Mouse (Mus musculus): Measurements from ENCODE around the gene Klf3. TPM values are rescaled to one million over a fixed set of nuclear protein-coding genes. Genes with fewer than 3 reads are reported as not detected.
A peak's percentile ranks its signal among the peaks of the same experiment; 100 is the strongest.

Klf3 gene
- total and polyA plus RNA-seq, 3 experiments, result 20.1 to 170 (median 147) TPM

DNA sequence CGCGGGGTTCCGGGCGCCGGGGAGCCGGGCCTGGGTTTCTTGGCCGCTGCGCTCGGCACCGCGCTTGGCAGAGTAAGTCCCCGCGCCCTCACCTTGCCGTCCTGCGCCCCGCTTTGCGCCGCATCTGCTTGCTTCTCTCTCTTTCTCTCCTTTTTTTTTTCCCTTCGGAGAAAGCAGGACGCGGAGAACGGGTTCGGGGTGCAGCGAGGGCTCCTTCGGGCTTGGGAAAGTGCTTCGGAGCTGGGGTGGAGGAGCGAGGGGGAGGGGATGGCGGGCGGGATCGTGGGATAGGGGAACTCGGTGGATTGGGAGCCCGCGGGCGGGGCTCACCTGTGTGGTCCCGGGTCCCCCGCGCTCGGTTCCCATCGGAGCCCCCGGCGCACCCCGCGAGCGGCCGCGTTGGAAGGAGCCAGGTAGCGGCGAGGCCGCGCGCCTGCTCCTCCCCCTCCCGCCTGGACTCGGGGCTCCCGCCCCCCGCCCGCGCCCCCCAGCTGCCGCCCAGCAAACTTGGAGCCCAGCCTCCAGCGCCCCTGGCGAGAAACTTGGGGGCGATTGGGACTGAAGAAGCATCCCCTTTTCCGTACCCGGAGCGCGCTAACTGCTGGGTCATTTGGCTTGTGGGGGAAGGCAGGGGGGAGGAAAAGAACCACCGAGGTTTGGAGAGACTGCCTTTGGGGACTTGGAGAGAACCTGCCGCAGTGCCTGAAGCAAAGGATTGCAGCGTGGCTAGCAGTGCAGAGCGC, 703 bp downstream of the Klf3 start:
- no peaks in the 10 kb centered on the region for H3K9me3 ChIP-seq (replicated peaks)
- TF ChIP-seq POLR2AphosphoS5 (IDR thresholded peaks at IDR 0.05; ENCODE audit: insufficient replicate concordance, low read depth, low read length) (no peak), CTCF (IDR thresholded peaks at IDR 0.05; ENCODE audit: low read depth, low read length) (no peak), GATA1 (IDR thresholded peaks at IDR 0.05; ENCODE audit: borderline replicate concordance, low read length) (no peak), TAL1 (conservative IDR thresholded peaks at IDR 0.05; ENCODE audit: low read depth, low read length) (no peak), GATA2 (IDR thresholded peaks at IDR 0.05; ENCODE audit: borderline replicate concordance, low read depth, low read length) (no peak)
- H3K4me3 ChIP-seq (ENCODE audit: low read depth, low read length), result peak overlapping the region; percentile 88
- ATAC-seq (ENCODE audit: extremely low read depth, insufficient number of reproducible peaks, low FRiP score, poor library complexity, severe bottlenecking) (no peak), DNase-seq (ENCODE audit: low spot score) (peak; percentile 47)
- peaks cover 61% of the 10 kb centered on the region for H3K4me1 ChIP-seq (ENCODE audit: insufficient read depth, low read depth, low read length)
- H3K36me3 ChIP-seq (replicated peaks), result peaks cover 12% of the 10 kb centered on the region
- H3K27me3 ChIP-seq (ENCODE audit: insufficient read depth, low read length), result no peaks in the 10 kb centered on the region

GRCm38 (mm10) chr5:64805131-64805872, 2.1 kb downstream of the Klf3 start:
- no peak for ATAC-seq (ENCODE audit: extremely low read depth, insufficient number of reproducible peaks, low FRiP score, poor library complexity, severe bottlenecking)
- DNase-seq (ENCODE audit: low spot score), result no peak
- Histone ChIP-seq H3K36me3 (replicated peaks) (peaks cover 26% of the 10 kb centered on the region), H3K27me3 (ENCODE audit: insufficient read depth, low read length) (no peaks in the 10 kb centered on the region), H3K4me3 (ENCODE audit: low read depth, low read length) (peak overlapping the region; percentile 88), H3K9me3 (replicated peaks) (no peaks in the 10 kb centered on the region), H3K4me1 (ENCODE audit: insufficient read depth, low read depth, low read length) (peaks cover 73% of the 10 kb centered on the region)
- TF ChIP-seq TAL1 (conservative IDR thresholded peaks at IDR 0.05; ENCODE audit: low read depth, low read length) (no peak), POLR2AphosphoS5 (IDR thresholded peaks at IDR 0.05; ENCODE audit: insufficient replicate concordance, low read depth, low read length) (no peak), GATA1 (IDR thresholded peaks at IDR 0.05; ENCODE audit: borderline replicate concordance, low read length) (no peak), GATA2 (IDR thresholded peaks at IDR 0.05; ENCODE audit: borderline replicate concordance, low read depth, low read length) (no peak), CTCF (IDR thresholded peaks at IDR 0.05; ENCODE audit: low read depth, low read length) (no peak)

GRCm38 (mm10) chr5:64805873-64806505, 2.8 kb downstream of the Klf3 start:
- Histone ChIP-seq H3K27me3 (ENCODE audit: insufficient read depth, low read length) (no peaks in the 10 kb centered on the region), H3K4me1 (ENCODE audit: insufficient read depth, low read depth, low read length) (peaks cover 80% of the 10 kb centered on the region), H3K9me3 (replicated peaks) (no peaks in the 10 kb centered on the region), H3K4me3 (ENCODE audit: low read depth, low read length) (peak overlapping the region; percentile 88; the same call in 1 of the 2 replicates), H3K36me3 (replicated peaks) (peaks cover 31% of the 10 kb centered on the region)
- ATAC-seq (ENCODE audit: extremely low read depth, insufficient number of reproducible peaks, low FRiP score, poor library complexity, severe bottlenecking) (no peak), DNase-seq (ENCODE audit: low spot score) (peak; percentile 26)
- TF ChIP-seq CTCF (IDR thresholded peaks at IDR 0.05; ENCODE audit: low read depth, low read length) (no peak), TAL1 (conservative IDR thresholded peaks at IDR 0.05; ENCODE audit: low read depth, low read length) (no peak), POLR2AphosphoS5 (IDR thresholded peaks at IDR 0.05; ENCODE audit: insufficient replicate concordance, low read depth, low read length) (no peak), GATA2 (IDR thresholded peaks at IDR 0.05; ENCODE audit: borderline replicate concordance, low read depth, low read length) (no peak), GATA1 (IDR thresholded peaks at IDR 0.05; ENCODE audit: borderline replicate concordance, low read length) (no peak)

DNA sequence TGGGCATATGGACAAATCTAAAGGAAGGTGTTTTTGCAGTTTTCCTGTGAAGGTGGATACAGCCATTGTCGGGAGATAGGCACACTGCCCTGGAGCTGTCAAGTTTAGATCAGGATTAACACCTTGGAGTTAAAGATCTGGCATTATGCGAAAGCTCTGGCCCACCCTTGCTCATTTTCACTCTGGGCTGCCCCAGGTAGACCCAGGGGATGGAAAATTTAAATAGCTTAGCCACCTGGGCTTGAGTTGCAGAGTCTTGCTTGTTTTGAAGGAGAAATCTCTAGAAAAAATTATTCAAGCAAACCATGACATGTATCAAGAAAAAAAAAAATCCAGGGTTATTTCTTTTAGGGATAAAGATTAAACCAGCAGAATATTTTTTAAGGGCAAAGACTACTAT, 3.4 kb downstream of the Klf3 start:
- TF ChIP-seq POLR2AphosphoS5 (IDR thresholded peaks at IDR 0.05; ENCODE audit: insufficient replicate concordance, low read depth, low read length) (no peak), CTCF (IDR thresholded peaks at IDR 0.05; ENCODE audit: low read depth, low read length) (no peak), GATA1 (IDR thresholded peaks at IDR 0.05; ENCODE audit: borderline replicate concordance, low read length) (no peak), TAL1 (conservative IDR thresholded peaks at IDR 0.05; ENCODE audit: low read depth, low read length) (no peak), GATA2 (IDR thresholded peaks at IDR 0.05; ENCODE audit: borderline replicate concordance, low read depth, low read length) (no peak)
- no peak for DNase-seq (ENCODE audit: low spot score)
- H3K4me3 ChIP-seq (ENCODE audit: low read depth, low read length), result no peak overlapping the region; the same call in 1 of the 2 replicates
- H3K27me3 ChIP-seq (ENCODE audit: insufficient read depth, low read length), result no peaks in the 10 kb centered on the region
- no peak for ATAC-seq (ENCODE audit: extremely low read depth, insufficient number of reproducible peaks, low FRiP score, poor library complexity, severe bottlenecking)
- H3K36me3 ChIP-seq (replicated peaks), result peaks cover 31% of the 10 kb centered on the region
- no peaks in the 10 kb centered on the region for H3K9me3 ChIP-seq (replicated peaks)
- peaks cover 80% of the 10 kb centered on the region for H3K4me1 ChIP-seq (ENCODE audit: insufficient read depth, low read depth, low read length)

GRCm38 (mm10) chr5:64807159-64807558, 4.0 kb downstream of the Klf3 start:
- H3K4me3 ChIP-seq (ENCODE audit: low read depth, low read length), result no peak overlapping the region; the same call in 1 of the 2 replicates

GRCm38 (mm10) chr5:64807603-64808002, 4.4 kb downstream of the Klf3 start:
- no peak for TF ChIP-seq TAL1 (conservative IDR thresholded peaks at IDR 0.05; ENCODE audit: low read depth, low read length)
- Histone ChIP-seq H3K4me3 (ENCODE audit: low read depth, low read length) (no peak overlapping the region), H3K9me3 (replicated peaks) (no peaks in the 10 kb centered on the region), H3K36me3 (replicated peaks) (peaks cover 31% of the 10 kb centered on the region), H3K4me1 (ENCODE audit: insufficient read depth, low read depth, low read length) (peaks cover 81% of the 10 kb centered on the region), H3K27me3 (ENCODE audit: insufficient read depth, low read length) (no peaks in the 10 kb centered on the region)
- ATAC-seq (ENCODE audit: extremely low read depth, insufficient number of reproducible peaks, low FRiP score, poor library complexity, severe bottlenecking), result no peak
- no peak for DNase-seq (ENCODE audit: low spot score)

More at GRCm38 (mm10) chr5:64807159-64807558, 4.0 kb downstream of the Klf3 start:
- DNase-seq (ENCODE audit: low spot score), result no peak
- Histone ChIP-seq H3K27me3 (ENCODE audit: insufficient read depth, low read length) (no peaks in the 10 kb centered on the region), H3K4me1 (ENCODE audit: insufficient read depth, low read depth, low read length) (peaks cover 81% of the 10 kb centered on the region), H3K9me3 (replicated peaks) (no peaks in the 10 kb centered on the region), H3K36me3 (replicated peaks) (peaks cover 31% of the 10 kb centered on the region)
- TF ChIP-seq CTCF (IDR thresholded peaks at IDR 0.05; ENCODE audit: low read depth, low read length) (no peak), GATA2 (IDR thresholded peaks at IDR 0.05; ENCODE audit: borderline replicate concordance, low read depth, low read length) (no peak), TAL1 (conservative IDR thresholded peaks at IDR 0.05; ENCODE audit: low read depth, low read length) (no peak), POLR2AphosphoS5 (IDR thresholded peaks at IDR 0.05; ENCODE audit: insufficient replicate concordance, low read depth, low read length) (no peak)
- no peak for ATAC-seq (ENCODE audit: extremely low read depth, insufficient number of reproducible peaks, low FRiP score, poor library complexity, severe bottlenecking)

Data from G1E (cell line).